Mouse (Mus musculus) liver, embryonic 14.5 days (tissue): ENCODE measurements around the gene Msantd3. TPM values are rescaled to one million over a fixed set of nuclear protein-coding genes. Genes with fewer than 3 reads are reported as not detected.

Experiments
- ATAC-seq: fragments of 200-750 bp; cut with Nextera tagmentation; 2 replicates; pipeline ENCODE4 v1.8.0; 2017; ENCODE audit warnings: moderate number of reproducible peaks, mild to moderate bottlenecking, moderate library complexity; ENCODE audit not compliant: insufficient read depth
- DNase-seq, 3 experiments: peaks; one replicate each; pipeline ENCODE4 v3.0.0-alpha.2; 2012 to 2013; ENCODE audit warnings: low read depth in 3 of 3, low spot score in 3 of 3
- H3K27ac ChIP-seq: fragments of 300-500 bp; sonication (generic); 2 replicates; pipeline ENCODE4 v1.5.1; 2014; ENCODE audit warnings: moderate library complexity, mild to moderate bottlenecking, control low read depth, inconsistent platforms
- H3K27me3 ChIP-seq: fragments of 300-500 bp; sonication (generic); 2 replicates; pipeline ENCODE4 v1.6.1; 2014; ENCODE audit warnings: mild to moderate bottlenecking, low read length, moderate library complexity; ENCODE audit not compliant: control insufficient read depth, insufficient read depth
- H3K36me3 ChIP-seq: fragments of 300-500 bp; sonication (generic); replicated peaks from 2 replicates; pipeline ENCODE4 v1.6.1; 2014; ENCODE audit warnings: low read depth; ENCODE audit not compliant: control insufficient read depth, insufficient read depth
- H3K4me1 ChIP-seq, 2 experiments: fragments of 200-500 bp in 1 of 2; fragments of 300-500 bp in 1 of 2; sonication (generic) in 1 of 2; replicated peaks; 2 replicates each; pipeline ENCODE4 v1.6.1; 2012 to 2014; ENCODE audit warnings: antibody characterized with exemption in 1 of 2, inconsistent platforms in 1 of 2, low read length in 1 of 2; ENCODE audit not compliant: control insufficient read depth in 2 of 2, insufficient read depth in 2 of 2
- H3K4me2 ChIP-seq: fragments of 300-500 bp; sonication (generic); 2 replicates; pipeline ENCODE4 v1.6.1; 2014; ENCODE audit warnings: low read depth, mild to moderate bottlenecking, control low read depth, moderate library complexity
- H3K4me3 ChIP-seq, 2 experiments: fragments of 200-500 bp in 1 of 2; fragments of 300-500 bp in 1 of 2; sonication (generic) in 1 of 2; 2 replicates each; pipeline ENCODE4 v1.5.1; 2012 to 2014; ENCODE audit warnings: low read depth in 2 of 2, low read length in 2 of 2, mild to moderate bottlenecking in 2 of 2, control low read depth in 1 of 2, inconsistent platforms in 1 of 2, moderate library complexity in 1 of 2; ENCODE audit not compliant: insufficient read depth in 1 of 2
- H3K9ac ChIP-seq: fragments of 300-500 bp; sonication (generic); replicated peaks from 2 replicates; pipeline ENCODE4 v1.6.1; 2014; ENCODE audit warnings: mild to moderate bottlenecking, control low read depth, moderate library complexity
- H3K9me3 ChIP-seq: fragments of 300-500 bp; sonication (generic); 2 replicates; pipeline ENCODE4 v1.6.1; 2016; ENCODE audit warnings: low read length, mixed read lengths; ENCODE audit not compliant: control insufficient read depth
- CTCF ChIP-seq: IDR thresholded peaks from 2 replicates; pipeline ENCODE4 v1.5.1; 2016; ENCODE audit warnings: antibody characterized with exemption, low read depth, control low read depth
- EP300 ChIP-seq: IDR thresholded peaks from 2 replicates; pipeline ENCODE4 v1.6.1; 2016; ENCODE audit warnings: antibody characterized with exemption, low read depth
- WGBS: fragments of 180-500 bp; shearing (Covaris S2); extraction: QIAGEN DNeasy Blood & Tissue Kit; methylation state at CpG from one replicate; pipeline ENCODE4 v1.1.7; 2014; ENCODE audit not compliant: insufficient replicate concordance; 5-methylcytosine and 5-hydroxymethylcytosine counted together
- polyA plus RNA-seq, 2 experiments: library from polyadenylated mRNA; depleted of rRNA in 1 of 2; stranded (reverse) in 1 of 2; unstranded in 1 of 2; fragments of >200 nt; fragmentation: Nextera tagmentation in 1 of 2; extraction: Ambion mirVana in 1 of 2; gene quantifications; 2 replicates each; pipeline versions ENCODE4 v1.2.1 to v1.2.3; 2012 to 2014

The Msantd3 gene
- polyA plus RNA-seq, 2 experiments = 1.5 to 2.1 TPM

- Histone ChIP-seq H3K4me1 (no peaks in the 10 kb centered on the region), H3K27me3 (no peaks in the 10 kb centered on the region), H3K36me3 (no peaks in the 10 kb centered on the region), H3K9me3 (no peaks in the 10 kb centered on the region), H3K4me3 (no peak overlapping the region), H3K4me2 (no peak overlapping the region), H3K9ac (no peak overlapping the region), H3K27ac (no peak overlapping the region)
- ATAC-seq (no peak), DNase-seq (no peak)
- 62% methylated on average over 1 of the region's 1 CpGs for WGBS
- TF ChIP-seq EP300 (no peak), CTCF (no peak)
Observed at GRCm38 (mm10) chr4:48577831-48578230, 38.1 kb downstream of the Msantd3 start.

DNA sequence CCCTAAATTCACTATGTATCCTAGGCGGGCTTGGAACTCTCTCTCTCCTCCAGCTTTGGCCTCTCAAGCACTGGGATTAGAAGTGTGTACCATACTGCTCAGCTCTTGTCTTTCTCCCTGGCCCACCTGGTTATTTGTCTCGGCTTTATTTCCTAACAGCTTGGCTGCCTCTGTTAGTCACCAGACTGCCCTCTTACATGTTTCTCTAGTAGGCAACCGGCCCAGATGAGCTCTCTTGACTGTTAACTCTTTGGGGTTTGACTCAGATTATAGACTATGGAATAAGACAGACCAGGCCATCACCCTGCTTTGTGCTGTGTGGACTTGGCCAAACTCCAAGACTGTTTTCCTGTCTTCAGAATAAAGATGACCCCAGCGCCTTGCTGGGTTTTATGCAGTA is 38.7 kb downstream of the Msantd3 start:
- no peak for ATAC-seq
- 39% methylated on average over 4 of the region's 4 CpGs for WGBS
- Histone ChIP-seq H3K9me3 (no peaks in the 10 kb centered on the region), H3K4me1 (no peaks in the 10 kb centered on the region), H3K9ac (no peak overlapping the region), H3K4me3 (no peak overlapping the region), H3K36me3 (no peaks in the 10 kb centered on the region), H3K4me2 (no peak overlapping the region), H3K27me3 (no peaks in the 10 kb centered on the region; the same call in 1 of the 2 replicates), H3K27ac (no peak overlapping the region)
- no peak for TF ChIP-seq EP300
- no peak for DNase-seq

GRCm38 (mm10) chr4:48579475-48580110 is 39.9 kb downstream of the Msantd3 start:
- ATAC-seq (no peak), DNase-seq (no peak)
- Histone ChIP-seq H3K27me3 (peaks cover 8% of the 10 kb centered on the region), H3K9ac (no peak overlapping the region), H3K4me3 (no peak overlapping the region), H3K27ac (no peak overlapping the region), H3K4me1 (no peaks in the 10 kb centered on the region), H3K4me2 (no peak overlapping the region), H3K36me3 (no peaks in the 10 kb centered on the region), H3K9me3 (no peaks in the 10 kb centered on the region)
- TF ChIP-seq EP300 (no peak), CTCF (no peak)
- 52% methylated on average over 6 of the region's 6 CpGs for WGBS

GRCm38 (mm10) chr4:48581201-48581600 is 41.5 kb downstream of the Msantd3 start:
- Histone ChIP-seq H3K9ac (no peak overlapping the region), H3K4me3 (no peak overlapping the region), H3K36me3 (no peaks in the 10 kb centered on the region), H3K9me3 (no peaks in the 10 kb centered on the region), H3K27me3 (peaks cover 24% of the 10 kb centered on the region), H3K4me1 (no peaks in the 10 kb centered on the region), H3K4me2 (no peak overlapping the region), H3K27ac (no peak overlapping the region)
- TF ChIP-seq CTCF = no peak
- TF ChIP-seq EP300 = no peak
- 34% methylated on average over 2 of the region's 2 CpGs for WGBS
- DNase-seq (no peak), ATAC-seq (no peak)

DNA sequence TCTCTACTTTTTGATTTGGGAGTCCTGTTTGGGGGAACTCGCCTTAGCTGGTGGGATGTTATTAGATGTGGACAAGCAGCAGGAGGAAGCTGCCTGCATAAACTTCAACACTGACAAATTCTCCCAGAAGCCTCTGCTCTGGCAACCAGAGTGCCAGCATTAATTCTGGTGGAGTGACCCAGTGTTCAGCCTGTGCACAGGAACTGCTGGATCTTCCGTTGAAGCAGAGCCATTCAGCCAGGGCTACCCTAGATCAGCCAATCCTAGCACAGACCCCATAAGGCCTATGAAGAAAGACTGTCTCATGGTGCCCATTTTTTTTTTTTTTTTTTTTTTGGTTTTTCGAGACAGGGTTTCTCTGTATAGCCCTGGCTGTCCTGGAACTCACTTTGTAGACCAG is 42.3 kb downstream of the Msantd3 start:
- Histone ChIP-seq H3K4me1 (no peaks in the 10 kb centered on the region), H3K9ac (no peak overlapping the region), H3K9me3 (no peaks in the 10 kb centered on the region), H3K4me3 (no peak overlapping the region), H3K27me3 (peaks cover 28% of the 10 kb centered on the region), H3K4me2 (no peak overlapping the region), H3K27ac (no peak overlapping the region), H3K36me3 (no peaks in the 10 kb centered on the region)
- no peak for TF ChIP-seq CTCF
- no peak for TF ChIP-seq EP300
- ATAC-seq (no peak), DNase-seq (no peak)
- 44% methylated on average over 2 of the region's 3 CpGs for WGBS
